Mouse (Mus musculus) neural tube, embryonic 13.5 days (tissue): ENCODE measurements around the gene Relt. TPM values are rescaled to one million over a fixed set of nuclear protein-coding genes. Genes with fewer than 3 reads are reported as not detected.
A peak's percentile ranks its signal among the peaks of the same experiment; 100 is the strongest.

Experiments used
- ATAC-seq: fragments of 200-750 bp; cut with Nextera tagmentation; 2 replicates; pipeline ENCODE4 v1.8.0; 2017; ENCODE audit warnings: low read depth, mild to moderate bottlenecking, moderate TSS enrichment, moderate library complexity
- H3K27ac ChIP-seq: fragments of 300-500 bp; sonication (generic); replicated peaks from 2 replicates; pipeline ENCODE4 v1.5.1; 2015; ENCODE audit warnings: moderate library complexity, mild to moderate bottlenecking, inconsistent platforms
- H3K27me3 ChIP-seq: fragments of 300-500 bp; sonication (generic); 2 replicates; pipeline ENCODE4 v1.6.1; 2015; ENCODE audit warnings: mild to moderate bottlenecking, inconsistent platforms
- H3K36me3 ChIP-seq: fragments of 300-500 bp; sonication (generic); 2 replicates; pipeline ENCODE4 v1.6.1; 2015; ENCODE audit warnings: mild to moderate bottlenecking, inconsistent platforms
- H3K4me1 ChIP-seq: fragments of 300-500 bp; sonication (generic); replicated peaks from 2 replicates; pipeline ENCODE4 v1.6.1; 2015; ENCODE audit warnings: inconsistent platforms
- H3K4me2 ChIP-seq: fragments of 300-500 bp; sonication (generic); 2 replicates; pipeline ENCODE4 v1.6.1; 2015; ENCODE audit warnings: inconsistent platforms, mild to moderate bottlenecking, moderate library complexity
- H3K4me3 ChIP-seq: fragments of 300-500 bp; sonication (generic); 2 replicates; pipeline ENCODE4 v1.5.1; 2015; ENCODE audit warnings: mild to moderate bottlenecking, inconsistent platforms
- H3K9ac ChIP-seq: fragments of 300-500 bp; sonication (generic); 2 replicates; pipeline ENCODE4 v1.6.1; 2015; ENCODE audit warnings: moderate library complexity, mild to moderate bottlenecking, inconsistent platforms
- H3K9me3 ChIP-seq: fragments of 300-500 bp; sonication (generic); 2 replicates; pipeline ENCODE4 v1.6.1; 2016; ENCODE audit warnings: inconsistent platforms
- WGBS: fragments of 180-500 bp; shearing (Covaris S2); methylation state at CpG from one replicate; pipeline ENCODE4 v1.1.7; 2015; 5-methylcytosine and 5-hydroxymethylcytosine counted together
- polyA plus RNA-seq: library from polyadenylated mRNA; unstranded; fragments of >200 nt; fragmentation: Nextera tagmentation; extraction: Ambion mirVana; gene quantifications from 2 replicates; pipeline ENCODE4 v1.2.1, GENCODE M21; 2015

Gene Relt
- polyA plus RNA-seq, 1 experiment from 2014 or later = 4.6 TPM

GRCm38 (mm10) chr7:100894833-100895226, 31.6 kb upstream of the Relt start:
- Histone ChIP-seq H3K4me3 (peak overlapping the region; percentile 54), H3K4me2 (peak overlapping the region; percentile 89), H3K36me3 (peaks cover 4% of the 10 kb centered on the region; the same call in 1 of the 2 replicates), H3K9me3 (no peaks in the 10 kb centered on the region), H3K9ac (peak overlapping the region; percentile 88), H3K27ac (peak overlapping the region; percentile 46; the same call in 1 of the 2 replicates), H3K4me1 (peaks cover 28% of the 10 kb centered on the region), H3K27me3 (no peaks in the 10 kb centered on the region)
- peak; percentile 28 for ATAC-seq
- WGBS = 4% methylated on average over 12 of the region's 12 CpGs

DNA sequence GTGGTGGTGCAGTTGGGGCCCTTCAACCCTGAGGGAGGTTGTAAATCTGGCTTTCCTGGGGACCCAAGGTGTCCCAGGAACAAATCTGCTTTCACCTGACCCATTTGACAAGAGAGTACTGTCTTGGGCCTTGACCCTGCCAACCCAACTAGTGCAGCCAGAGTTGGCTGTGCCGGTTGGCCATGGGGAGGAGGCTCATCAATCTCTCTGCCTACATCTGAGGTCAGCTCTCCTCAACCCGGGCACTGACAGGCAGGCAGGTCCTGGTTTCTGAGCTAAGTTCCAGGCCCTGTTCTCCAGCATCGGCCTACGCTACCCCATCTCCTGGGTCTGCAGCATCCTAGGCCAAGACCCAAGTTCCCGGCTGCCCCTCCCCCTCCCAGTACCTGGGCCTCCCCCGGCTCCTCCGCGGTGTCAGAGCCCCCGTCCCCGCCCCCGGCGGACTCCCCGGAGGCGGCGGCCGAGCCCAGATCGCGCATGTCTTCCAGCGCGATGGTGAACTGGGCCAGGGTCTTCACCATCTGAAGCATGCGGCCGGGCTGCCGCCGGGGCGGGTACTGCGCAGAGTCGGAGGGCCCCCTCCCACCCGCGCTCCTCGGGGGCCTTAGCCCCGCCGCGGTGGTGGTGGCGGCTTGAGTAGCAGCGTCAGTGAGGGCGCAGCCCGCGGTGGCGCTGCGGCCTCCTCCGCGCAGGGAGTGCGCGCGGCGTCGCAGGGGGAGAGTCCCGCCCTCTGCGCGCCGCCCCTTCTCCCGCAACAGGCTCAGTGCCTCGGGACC, 31.0 kb upstream of the Relt start:
- no peaks in the 10 kb centered on the region for H3K27me3 ChIP-seq
- H3K4me3 ChIP-seq = peak overlapping the region; percentile 54
- peak overlapping the region; percentile 46; the same call in 1 of the 2 replicates for H3K27ac ChIP-seq
- H3K36me3 ChIP-seq = peaks cover 9% of the 10 kb centered on the region; the same call in 1 of the 2 replicates
- WGBS = 2% methylated on average over 49 of the region's 53 CpGs
- peak; percentile 77 for ATAC-seq
- H3K4me2 ChIP-seq = peak overlapping the region; percentile 89
- H3K9ac ChIP-seq = peak overlapping the region; percentile 88
- H3K9me3 ChIP-seq = no peaks in the 10 kb centered on the region
- peaks cover 28% of the 10 kb centered on the region for H3K4me1 ChIP-seq

DNA sequence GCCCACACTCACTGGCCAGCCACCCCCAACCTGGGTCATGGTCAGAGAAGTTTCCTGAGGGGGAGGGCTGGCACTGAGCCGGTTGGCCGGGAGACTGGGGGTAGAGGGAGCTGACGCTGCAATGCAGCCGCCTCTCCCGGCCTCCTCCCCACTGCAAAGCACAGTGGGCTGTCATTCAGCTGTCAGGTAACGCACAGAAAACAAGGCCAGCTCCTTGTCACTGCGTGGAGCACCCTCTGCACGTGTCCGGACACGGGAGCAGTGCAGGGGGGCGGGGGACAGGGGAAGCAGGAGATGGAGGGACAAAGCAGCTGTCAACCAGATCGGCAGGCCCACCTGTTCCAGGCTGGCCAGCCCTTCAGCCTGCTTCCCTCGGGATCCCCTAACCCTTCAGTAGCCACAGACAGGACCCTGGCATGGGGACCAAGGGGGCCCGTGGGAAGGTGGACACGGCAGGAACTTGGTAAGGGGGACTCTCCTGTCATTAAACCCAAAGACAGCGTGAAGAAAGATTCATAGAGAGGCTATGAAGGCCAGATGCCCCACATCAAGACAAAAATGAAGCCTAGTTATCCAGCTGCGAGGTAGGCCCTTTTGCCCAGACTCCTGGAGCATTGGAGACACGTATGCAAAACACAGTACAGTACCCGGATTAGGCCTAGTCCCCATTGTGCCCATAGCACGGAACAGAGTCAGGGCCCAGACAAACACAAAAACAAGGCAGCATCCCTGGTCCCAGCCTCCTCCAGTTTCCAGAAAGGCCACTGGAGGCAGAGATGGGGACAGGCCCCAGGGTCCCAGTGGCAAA, 30.2 kb upstream of the Relt start:
- H3K4me3 ChIP-seq = peak overlapping the region; percentile 54
- H3K27me3 ChIP-seq = no peaks in the 10 kb centered on the region
- H3K27ac ChIP-seq = 0 out of 2 replicates have a peak overlapping the region, but pooled peaks have one; percentile 9
- H3K36me3 ChIP-seq = peaks cover 16% of the 10 kb centered on the region; the same call in 1 of the 2 replicates
- WGBS = 52% methylated on average over 20 of the region's 20 CpGs
- H3K9me3 ChIP-seq = no peaks in the 10 kb centered on the region
- peak overlapping the region; percentile 88 for H3K9ac ChIP-seq
- peaks cover 28% of the 10 kb centered on the region for H3K4me1 ChIP-seq
- H3K4me2 ChIP-seq = peak overlapping the region; percentile 89
- ATAC-seq = peak; percentile 19

- Histone ChIP-seq H3K4me1 (no peaks in the 10 kb centered on the region), H3K4me2 (no peak overlapping the region), H3K9ac (no peak overlapping the region), H3K4me3 (no peak overlapping the region), H3K27ac (no peak overlapping the region), H3K9me3 (no peaks in the 10 kb centered on the region), H3K27me3 (no peaks in the 10 kb centered on the region), H3K36me3 (peaks cover 54% of the 10 kb centered on the region)
- no peak for ATAC-seq
- WGBS = 31% methylated on average over 3 of the region's 3 CpGs
Measured at GRCm38 (mm10) chr7:100886535-100886934, 23.3 kb upstream of the Relt start.

GRCm38 (mm10) chr7:100884460-100884859, 21.2 kb upstream of the Relt start:
- Histone ChIP-seq H3K27ac (no peak overlapping the region), H3K9ac (no peak overlapping the region), H3K4me3 (no peak overlapping the region), H3K9me3 (no peaks in the 10 kb centered on the region), H3K36me3 (peaks cover 58% of the 10 kb centered on the region), H3K27me3 (no peaks in the 10 kb centered on the region), H3K4me2 (no peak overlapping the region), H3K4me1 (peaks cover 5% of the 10 kb centered on the region; the same call in 1 of the 2 replicates)
- WGBS = 93% methylated on average over 4 of the region's 4 CpGs
- no peak for ATAC-seq

GRCm38 (mm10) chr7:100881950-100882349, 18.7 kb upstream of the Relt start:
- H3K4me2 ChIP-seq = no peak overlapping the region
- H3K4me1 ChIP-seq = peaks cover 5% of the 10 kb centered on the region; the same call in 1 of the 2 replicates
- no peak overlapping the region for H3K27ac ChIP-seq
- no peaks in the 10 kb centered on the region for H3K9me3 ChIP-seq
- WGBS = 91% methylated on average over 4 of the region's 4 CpGs
- H3K27me3 ChIP-seq = no peaks in the 10 kb centered on the region
- ATAC-seq = no peak
- no peak overlapping the region for H3K4me3 ChIP-seq
- no peak overlapping the region for H3K9ac ChIP-seq
- peaks cover 74% of the 10 kb centered on the region for H3K36me3 ChIP-seq

GRCm38 (mm10) chr7:100881531-100881930, 18.3 kb upstream of the Relt start:
- Histone ChIP-seq H3K4me1 (peaks cover 5% of the 10 kb centered on the region; the same call in 1 of the 2 replicates), H3K9me3 (no peaks in the 10 kb centered on the region), H3K4me2 (no peak overlapping the region), H3K27ac (no peak overlapping the region), H3K4me3 (no peak overlapping the region), H3K9ac (no peak overlapping the region), H3K27me3 (no peaks in the 10 kb centered on the region), H3K36me3 (peaks cover 78% of the 10 kb centered on the region)
- 89% methylated on average over 9 of the region's 9 CpGs for WGBS
- ATAC-seq = no peak

DNA sequence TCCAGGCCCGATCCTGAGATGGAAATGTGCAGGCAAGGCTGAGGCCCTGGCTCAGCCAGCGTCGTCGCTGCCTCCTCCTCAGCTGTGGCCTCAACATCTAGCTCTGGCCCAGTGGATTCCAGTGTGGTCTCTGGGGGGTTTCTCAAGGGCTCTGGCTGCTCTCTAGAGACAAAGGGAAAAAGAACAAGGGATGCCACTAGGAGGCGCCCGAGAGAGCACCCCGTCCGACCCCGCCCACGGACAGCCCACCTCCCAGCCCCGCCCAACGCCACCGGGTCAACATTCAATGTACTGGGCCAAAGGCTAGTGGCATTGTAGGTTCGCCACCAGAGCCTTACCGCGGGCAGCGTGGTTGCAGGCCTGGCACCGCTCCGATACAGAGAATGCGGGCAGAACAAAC, 16.3 kb upstream of the Relt start:
- ATAC-seq = no peak
- H3K4me2 ChIP-seq = peak overlapping the region; percentile 29

GRCm38 (mm10) chr7:100876771-100877170, 13.5 kb upstream of the Relt start:
- Histone ChIP-seq H3K27ac (no peak overlapping the region), H3K9me3 (no peaks in the 10 kb centered on the region), H3K9ac (no peak overlapping the region), H3K36me3 (peaks cover 85% of the 10 kb centered on the region), H3K4me3 (no peak overlapping the region), H3K27me3 (no peaks in the 10 kb centered on the region), H3K4me1 (peaks cover 5% of the 10 kb centered on the region; the same call in 1 of the 2 replicates), H3K4me2 (no peak overlapping the region)
- no peak for ATAC-seq
- WGBS = 89% methylated on average over 9 of the region's 9 CpGs

More for the DNA sequence above, 16.3 kb upstream of the Relt start:
- WGBS = 15% methylated on average over 20 of the region's 20 CpGs
- Histone ChIP-seq H3K4me1 (peaks cover 5% of the 10 kb centered on the region; the same call in 1 of the 2 replicates), H3K27ac (no peak overlapping the region), H3K27me3 (no peaks in the 10 kb centered on the region), H3K9me3 (no peaks in the 10 kb centered on the region), H3K9ac (no peak overlapping the region), H3K36me3 (peaks cover 85% of the 10 kb centered on the region), H3K4me3 (no peak overlapping the region)

DNA sequence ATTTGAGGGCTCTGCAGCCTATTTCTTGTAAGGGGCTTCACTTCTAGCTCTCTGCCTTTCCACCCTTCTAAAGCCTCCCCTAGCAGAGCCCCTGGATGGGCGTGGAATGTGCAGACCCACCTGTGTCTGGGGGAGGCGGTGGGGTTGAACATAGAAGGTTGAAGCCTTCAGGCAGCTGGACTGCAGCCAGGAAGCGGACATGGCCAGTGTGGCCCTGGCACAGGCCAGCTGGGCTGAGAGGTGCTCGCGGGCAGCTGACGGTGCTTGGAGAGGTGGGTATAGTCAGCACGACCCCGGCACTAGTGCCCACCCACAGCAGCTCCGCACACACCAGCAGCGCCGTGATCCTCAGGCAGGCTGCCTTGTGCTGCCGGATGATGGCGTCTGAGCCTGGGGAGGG, 13.0 kb upstream of the Relt start:
- H3K4me2 ChIP-seq = no peak overlapping the region
- H3K4me3 ChIP-seq = no peak overlapping the region
- H3K27me3 ChIP-seq = no peaks in the 10 kb centered on the region
- H3K36me3 ChIP-seq = peaks cover 80% of the 10 kb centered on the region
- no peaks in the 10 kb centered on the region for H3K9me3 ChIP-seq
- H3K9ac ChIP-seq = no peak overlapping the region
- H3K27ac ChIP-seq = no peak overlapping the region
- WGBS = 96% methylated on average over 13 of the region's 13 CpGs
- no peak for ATAC-seq
- H3K4me1 ChIP-seq = peaks cover 5% of the 10 kb centered on the region; the same call in 1 of the 2 replicates

- H3K36me3 ChIP-seq = peaks cover 76% of the 10 kb centered on the region
- no peak for ATAC-seq
Measured at GRCm38 (mm10) chr7:100875822-100876221, 12.6 kb upstream of the Relt start.

GRCm38 (mm10) chr7:100873197-100873596, 10.0 kb upstream of the Relt start:
- no peak overlapping the region for H3K27ac ChIP-seq
- 91% methylated on average over 13 of the region's 13 CpGs for WGBS
- no peak overlapping the region for H3K4me3 ChIP-seq
- no peak for ATAC-seq
- no peak overlapping the region for H3K4me2 ChIP-seq
- H3K36me3 ChIP-seq = peaks cover 59% of the 10 kb centered on the region
- no peaks in the 10 kb centered on the region for H3K9me3 ChIP-seq
- H3K4me1 ChIP-seq = no peaks in the 10 kb centered on the region
- H3K27me3 ChIP-seq = no peaks in the 10 kb centered on the region
- H3K9ac ChIP-seq = no peak overlapping the region

More at GRCm38 (mm10) chr7:100875822-100876221, 12.6 kb upstream of the Relt start:
- H3K27ac ChIP-seq = no peak overlapping the region
- H3K27me3 ChIP-seq = no peaks in the 10 kb centered on the region
- no peak overlapping the region for H3K9ac ChIP-seq
- H3K9me3 ChIP-seq = no peaks in the 10 kb centered on the region
- no peak overlapping the region for H3K4me3 ChIP-seq
- peaks cover 5% of the 10 kb centered on the region; the same call in 1 of the 2 replicates for H3K4me1 ChIP-seq
- no peak overlapping the region for H3K4me2 ChIP-seq
- WGBS = 87% methylated on average over 1 of the region's 1 CpGs
